Mouse (Mus musculus) midbrain, embryonic 14.5 days (tissue): ENCODE results near the gene Igsf8. TPM values are rescaled to one million over a fixed set of nuclear protein-coding genes. Genes with fewer than 3 reads are reported as not detected.
A peak's percentile ranks its signal among the peaks of the same experiment; 100 is the strongest.

Source experiments
- ATAC-seq: fragments of 200-750 bp; cut with Nextera tagmentation; 2 replicates; pipeline ENCODE4 v1.8.0; 2017; ENCODE audit warnings: moderate number of reproducible peaks, moderate library complexity; ENCODE audit not compliant: low FRiP score, low TSS enrichment
- DNase-seq: peaks from one replicate; pipeline ENCODE4 v3.0.0-alpha.2; 2015
- H3K27ac ChIP-seq: fragments of 300-500 bp; sonication (generic); replicated peaks from 2 replicates; pipeline ENCODE4 v1.5.1; 2014; ENCODE audit warnings: mild to moderate bottlenecking, low read depth, low read length, moderate library complexity
- H3K27me3 ChIP-seq: fragments of 300-500 bp; sonication (generic); 2 replicates; pipeline ENCODE4 v1.6.1; 2014; ENCODE audit warnings: low read length, control low read depth, mixed read lengths; ENCODE audit not compliant: control insufficient read depth, insufficient read depth
- H3K36me3 ChIP-seq: fragments of 300-500 bp; sonication (generic); 2 replicates; pipeline ENCODE4 v1.6.1; 2014; ENCODE audit warnings: low read length, control low read depth; ENCODE audit not compliant: control insufficient read depth, insufficient read depth
- H3K4me1 ChIP-seq: fragments of 300-500 bp; sonication (generic); 2 replicates; pipeline ENCODE4 v1.6.1; 2014; ENCODE audit warnings: mild to moderate bottlenecking, antibody characterized with exemption, low read length, control low read depth; ENCODE audit not compliant: control insufficient read depth, insufficient read depth
- H3K4me2 ChIP-seq: fragments of 300-500 bp; sonication (generic); 2 replicates; pipeline ENCODE4 v1.6.1; 2014; ENCODE audit warnings: mild to moderate bottlenecking, low read length, moderate library complexity
- H3K4me3 ChIP-seq: fragments of 300-500 bp; sonication (generic); replicated peaks from 2 replicates; pipeline ENCODE4 v1.5.1; 2014; ENCODE audit warnings: low read depth, low read length
- H3K9ac ChIP-seq: fragments of 300-500 bp; sonication (generic); replicated peaks from 2 replicates; pipeline ENCODE4 v1.6.1; 2014; ENCODE audit warnings: mild to moderate bottlenecking, low read length, moderate library complexity
- H3K9me3 ChIP-seq: fragments of 300-500 bp; sonication (generic); 2 replicates; pipeline ENCODE4 v1.6.1; 2016; ENCODE audit warnings: low read length, control low read depth, mixed read lengths; ENCODE audit not compliant: control insufficient read depth
- WGBS: fragments of 180-500 bp; shearing (Covaris S2); extraction: QIAGEN DNeasy Blood & Tissue Kit; methylation state at CpG from one replicate; pipeline ENCODE4 v1.1.7; 2014; 5-methylcytosine and 5-hydroxymethylcytosine counted together
- polyA plus RNA-seq: library from polyadenylated mRNA; unstranded; fragments of >200 nt; fragmentation: Nextera tagmentation; extraction: Ambion mirVana; gene quantifications from 2 replicates; pipeline ENCODE4 v1.2.1, GENCODE M21; 2014

Igsf8 gene
- polyA plus RNA-seq, 1 experiment from 2014 or later = 61.0 TPM

GRCm38 (mm10) chr1:172333512-172333911, 72.1 kb downstream of the Igsf8 start:
- ATAC-seq = no peak
- 18% methylated on average over 3 of the region's 3 CpGs for WGBS
- Histone ChIP-seq H3K27me3 (no peaks in the 10 kb centered on the region), H3K4me2 (no peak overlapping the region), H3K9me3 (no peaks in the 10 kb centered on the region), H3K27ac (no peak overlapping the region), H3K9ac (no peak overlapping the region), H3K4me1 (peaks cover 14% of the 10 kb centered on the region), H3K36me3 (no peaks in the 10 kb centered on the region), H3K4me3 (no peak overlapping the region)
- DNase-seq = no peak

- Histone ChIP-seq H3K27ac (no peak overlapping the region), H3K36me3 (no peaks in the 10 kb centered on the region), H3K4me1 (no peaks in the 10 kb centered on the region), H3K4me2 (no peak overlapping the region), H3K9me3 (no peaks in the 10 kb centered on the region), H3K9ac (no peak overlapping the region), H3K4me3 (no peak overlapping the region), H3K27me3 (no peaks in the 10 kb centered on the region)
- DNase-seq (no peak), ATAC-seq (no peak)
- 79% methylated on average over 15 of the region's 15 CpGs for WGBS
These were observed 74.4 kb downstream of the Igsf8 start for GRCm38 (mm10) chr1:172335804-172336203.

- H3K4me3 ChIP-seq = no peak overlapping the region
- H3K9ac ChIP-seq = no peak overlapping the region
- WGBS = 39% methylated on average over 2 of the region's 2 CpGs
- DNase-seq (no peak), ATAC-seq (no peak)
- no peaks in the 10 kb centered on the region for H3K36me3 ChIP-seq
- no peaks in the 10 kb centered on the region for H3K4me1 ChIP-seq
- H3K4me2 ChIP-seq = no peak overlapping the region
- H3K9me3 ChIP-seq = no peaks in the 10 kb centered on the region
- H3K27me3 ChIP-seq = peaks cover 4% of the 10 kb centered on the region; the same call in 1 of the 2 replicates
- no peak overlapping the region for H3K27ac ChIP-seq
These were observed 76.2 kb downstream of the Igsf8 start for GRCm38 (mm10) chr1:172337411-172338185.

- Histone ChIP-seq H3K27me3 (peaks cover 4% of the 10 kb centered on the region; the same call in 1 of the 2 replicates), H3K36me3 (no peaks in the 10 kb centered on the region), H3K4me1 (no peaks in the 10 kb centered on the region), H3K4me2 (peak within 1 kb of the TSS; percentile 62), H3K9me3 (no peaks in the 10 kb centered on the region), H3K27ac (no peak within 1 kb of the TSS), H3K4me3 (peak within 1 kb of the TSS; percentile 37), H3K9ac (no peak within 1 kb of the TSS; the same call in 1 of the 2 replicates)
- 2% methylated on average over 38 of the region's 38 CpGs for WGBS
- ATAC-seq (peak; percentile 90), DNase-seq (peak; percentile 90)
These were observed 79.4 kb downstream of the Igsf8 start, which contains the start of gene Kcnj10 for GRCm38 (mm10) chr1:172340729-172341321. Gene Kcnj10 (plus strand): TSS chr1:172341210.

- Histone ChIP-seq H3K9ac (no peak overlapping the region; the same call in 1 of the 2 replicates), H3K27me3 (peaks cover 4% of the 10 kb centered on the region; the same call in 1 of the 2 replicates), H3K4me2 (peak overlapping the region; percentile 62), H3K4me1 (no peaks in the 10 kb centered on the region), H3K36me3 (no peaks in the 10 kb centered on the region), H3K4me3 (peak overlapping the region; percentile 37), H3K9me3 (no peaks in the 10 kb centered on the region), H3K27ac (no peak overlapping the region)
- peak; percentile 29; the same call in 1 of the 2 replicates for ATAC-seq
- no peak for DNase-seq
- WGBS = 19% methylated on average over 10 of the region's 10 CpGs
These were observed 79.9 kb downstream of the Igsf8 start for GRCm38 (mm10) chr1:172341386-172341785.

- no peak for DNase-seq
- no peaks in the 10 kb centered on the region for H3K9me3 ChIP-seq
These were observed 81.3 kb downstream of the Igsf8 start for GRCm38 (mm10) chr1:172342729-172343128.

GRCm38 (mm10) chr1:172343914-172344313, 82.5 kb downstream of the Igsf8 start:
- Histone ChIP-seq H3K27ac (no peak overlapping the region; the same call in 1 of the 2 replicates), H3K9me3 (no peaks in the 10 kb centered on the region), H3K9ac (no peak overlapping the region), H3K4me3 (no peak overlapping the region), H3K27me3 (peaks cover 4% of the 10 kb centered on the region; the same call in 1 of the 2 replicates), H3K36me3 (no peaks in the 10 kb centered on the region), H3K4me2 (no peak overlapping the region), H3K4me1 (peaks cover 2% of the 10 kb centered on the region; the same call in 1 of the 2 replicates)
- ATAC-seq = no peak
- no peak for DNase-seq
- WGBS = 47% methylated on average over 3 of the region's 3 CpGs

More at GRCm38 (mm10) chr1:172342729-172343128, 81.3 kb downstream of the Igsf8 start:
- no peaks in the 10 kb centered on the region for H3K36me3 ChIP-seq
- peak; percentile 46 for ATAC-seq
- H3K27ac ChIP-seq = no peak overlapping the region
- no peak overlapping the region for H3K4me3 ChIP-seq
- 81% methylated on average over 3 of the region's 3 CpGs for WGBS
- H3K27me3 ChIP-seq = peaks cover 4% of the 10 kb centered on the region; the same call in 1 of the 2 replicates
- H3K4me1 ChIP-seq = no peaks in the 10 kb centered on the region
- peak overlapping the region; percentile 62; the same call in 1 of the 2 replicates for H3K4me2 ChIP-seq
- H3K9ac ChIP-seq = no peak overlapping the region

GRCm38 (mm10) chr1:172344820-172345219, 83.4 kb downstream of the Igsf8 start:
- no peak for ATAC-seq
- 87% methylated on average over 7 of the region's 7 CpGs for WGBS

More at GRCm38 (mm10) chr1:172344820-172345219, 83.4 kb downstream of the Igsf8 start:
- Histone ChIP-seq H3K27me3 (peaks cover 4% of the 10 kb centered on the region; the same call in 1 of the 2 replicates), H3K9me3 (no peaks in the 10 kb centered on the region), H3K4me1 (peaks cover 11% of the 10 kb centered on the region), H3K4me2 (no peak overlapping the region), H3K4me3 (no peak overlapping the region), H3K27ac (no peak overlapping the region), H3K9ac (no peak overlapping the region), H3K36me3 (no peaks in the 10 kb centered on the region)
- DNase-seq = no peak
